Mouse (Mus musculus) liver, postnatal 0 days (tissue): ENCODE measurements around the gene Nek6.

Experiments
- CTCF ChIP-seq: sonication (generic); IDR thresholded peaks from 2 replicates; pipeline ENCODE4 v1.5.1; 2016; ENCODE audit warnings: antibody characterized with exemption, low read depth
- EP300 ChIP-seq: IDR thresholded peaks from 2 replicates; pipeline ENCODE4 v1.6.1; 2016; ENCODE audit warnings: antibody characterized with exemption, low read depth, mild to moderate bottlenecking

- TF ChIP-seq CTCF (no peak), EP300 (no peak)
Measured at GRCm38 (mm10) chr2:38523781-38524445, 12.5 kb downstream of the Nek6 start.
